Mouse (Mus musculus) midbrain, embryonic 11.5 days (tissue): ENCODE measurements around the gene Traf2. TPM values are rescaled to one million over a fixed set of nuclear protein-coding genes. Genes with fewer than 3 reads are reported as not detected.

ENCODE experiments used
- ATAC-seq: fragments of 200-750 bp; cut with Nextera tagmentation; 2 replicates; pipeline ENCODE4 v1.8.0; 2017; ENCODE audit warnings: moderate TSS enrichment, moderate library complexity; ENCODE audit not compliant: low FRiP score
- DNase-seq: peaks from one replicate; pipeline ENCODE4 v3.0.0; 2015; ENCODE audit warnings: low spot score; ENCODE audit errors: missing footprints
- H3K27ac ChIP-seq: fragments of 300-500 bp; sonication (generic); 2 replicates; pipeline ENCODE4 v1.5.1; 2014; ENCODE audit warnings: low read depth, low read length
- H3K27me3 ChIP-seq: fragments of 300-500 bp; sonication (generic); 2 replicates; pipeline ENCODE4 v1.6.1; 2014; ENCODE audit warnings: mild to moderate bottlenecking, low read length, moderate library complexity, mixed read lengths; ENCODE audit not compliant: control insufficient read depth, insufficient read depth
- H3K36me3 ChIP-seq: fragments of 300-500 bp; sonication (generic); 2 replicates; pipeline ENCODE4 v1.6.1; 2014; ENCODE audit warnings: mild to moderate bottlenecking, low read length, moderate library complexity, mixed read lengths; ENCODE audit not compliant: control insufficient read depth, insufficient read depth
- H3K4me1 ChIP-seq: fragments of 300-500 bp; sonication (generic); 2 replicates; pipeline ENCODE4 v1.6.1; 2014; ENCODE audit warnings: low read length; ENCODE audit not compliant: control insufficient read depth, insufficient read depth
- H3K4me2 ChIP-seq: fragments of 300-500 bp; sonication (generic); 2 replicates; pipeline ENCODE4 v1.6.1; 2014; ENCODE audit warnings: mild to moderate bottlenecking, moderate library complexity
- H3K4me3 ChIP-seq: fragments of 300-500 bp; sonication (generic); 2 replicates; pipeline ENCODE4 v1.5.1; 2014; ENCODE audit warnings: low read depth, low read length
- H3K9ac ChIP-seq: fragments of 300-500 bp; sonication (generic); 2 replicates; pipeline ENCODE4 v1.6.1; 2014; ENCODE audit warnings: low read length
- H3K9me3 ChIP-seq: fragments of 300-500 bp; sonication (generic); 2 replicates; pipeline ENCODE4 v1.6.1; 2016; ENCODE audit warnings: low read length; ENCODE audit not compliant: control insufficient read depth
- WGBS: fragments of 180-500 bp; shearing (Covaris S2); extraction: QIAGEN DNeasy Blood & Tissue Kit; methylation state at CpG from one replicate; pipeline ENCODE4 v1.1.7; 2014; 5-methylcytosine and 5-hydroxymethylcytosine counted together
- polyA plus RNA-seq: library from polyadenylated mRNA; unstranded; fragments of >200 nt; fragmentation: Nextera tagmentation; extraction: Ambion mirVana; gene quantifications from 2 replicates; pipeline ENCODE4 v1.2.1, GENCODE M21; 2014

The Traf2 gene
- polyA plus RNA-seq, 1 experiment from 2014 or later: 31.6 TPM

GRCm38 (mm10) chr2:25502726-25503125 is 44.0 kb downstream of the Traf2 start:
- Histone ChIP-seq H3K36me3 (no peaks in the 10 kb centered on the region), H3K4me2 (no peak overlapping the region), H3K9me3 (no peaks in the 10 kb centered on the region), H3K27me3 (no peaks in the 10 kb centered on the region), H3K4me3 (no peak overlapping the region), H3K27ac (no peak overlapping the region), H3K4me1 (peaks cover 8% of the 10 kb centered on the region), H3K9ac (no peak overlapping the region)
- DNase-seq (no peak), ATAC-seq (no peak)
- WGBS: 89% methylated on average over 3 of the region's 3 CpGs

DNA sequence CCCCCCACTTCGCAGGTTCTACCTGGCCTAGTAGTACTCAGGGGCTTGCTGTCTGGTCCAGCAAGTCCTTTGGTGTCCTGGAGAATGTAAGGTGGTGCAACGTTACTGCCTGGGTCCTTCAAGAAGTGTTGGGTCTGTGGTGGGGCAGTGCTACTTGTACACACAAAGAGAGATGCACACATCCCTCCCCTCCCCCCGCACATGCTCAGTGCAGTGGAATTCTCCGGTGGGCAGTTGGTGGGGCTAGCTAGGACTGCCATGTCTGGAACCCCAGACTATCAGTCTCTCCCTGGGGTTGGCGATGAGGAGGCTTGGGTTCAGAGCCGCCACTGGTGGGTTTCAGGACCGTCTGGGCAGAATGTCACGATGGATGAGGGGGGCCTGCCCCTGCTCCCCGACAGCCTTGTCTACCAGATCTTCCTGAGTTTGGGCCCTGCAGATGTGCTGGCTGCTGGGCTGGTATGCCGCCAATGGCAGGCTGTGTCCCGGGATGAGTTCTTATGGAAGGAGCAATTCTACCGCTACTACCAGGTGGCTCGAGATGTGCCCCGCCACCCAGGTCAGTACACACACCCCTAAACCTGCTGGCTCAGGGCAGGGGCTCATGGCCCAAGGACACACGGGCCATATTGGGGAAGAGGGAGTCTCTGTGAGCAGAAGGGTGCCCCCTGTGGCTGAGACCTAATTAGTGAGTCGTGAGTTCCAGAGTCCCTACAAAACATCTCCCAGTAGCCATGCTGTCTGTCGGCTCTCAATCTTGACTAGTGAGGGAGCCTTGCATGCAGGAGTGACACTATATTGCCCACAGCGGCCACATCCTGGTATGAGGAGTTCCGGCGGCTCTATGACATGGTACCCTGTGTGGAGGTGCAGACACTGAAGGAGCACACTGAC is 44.9 kb downstream of the Traf2 start, which contains the start of gene C8g:
Gene C8g (minus strand): TSS at position 127 of the 894 bp plus-strand sequence.
- Histone ChIP-seq H3K4me3 (peak within 1 kb of the TSS; percentile 79), H3K4me1 (peaks cover 8% of the 10 kb centered on the region), H3K9me3 (no peaks in the 10 kb centered on the region), H3K27ac (no peak within 1 kb of the TSS; the same call in 1 of the 2 replicates), H3K27me3 (no peaks in the 10 kb centered on the region), H3K9ac (peak within 1 kb of the TSS; percentile 90), H3K4me2 (peak within 1 kb of the TSS; percentile 90), H3K36me3 (no peaks in the 10 kb centered on the region)
- 74% methylated on average over 20 of the region's 20 CpGs for WGBS
- DNase-seq (no peak), ATAC-seq (no peak; the same call in 1 of the 2 replicates)

DNA sequence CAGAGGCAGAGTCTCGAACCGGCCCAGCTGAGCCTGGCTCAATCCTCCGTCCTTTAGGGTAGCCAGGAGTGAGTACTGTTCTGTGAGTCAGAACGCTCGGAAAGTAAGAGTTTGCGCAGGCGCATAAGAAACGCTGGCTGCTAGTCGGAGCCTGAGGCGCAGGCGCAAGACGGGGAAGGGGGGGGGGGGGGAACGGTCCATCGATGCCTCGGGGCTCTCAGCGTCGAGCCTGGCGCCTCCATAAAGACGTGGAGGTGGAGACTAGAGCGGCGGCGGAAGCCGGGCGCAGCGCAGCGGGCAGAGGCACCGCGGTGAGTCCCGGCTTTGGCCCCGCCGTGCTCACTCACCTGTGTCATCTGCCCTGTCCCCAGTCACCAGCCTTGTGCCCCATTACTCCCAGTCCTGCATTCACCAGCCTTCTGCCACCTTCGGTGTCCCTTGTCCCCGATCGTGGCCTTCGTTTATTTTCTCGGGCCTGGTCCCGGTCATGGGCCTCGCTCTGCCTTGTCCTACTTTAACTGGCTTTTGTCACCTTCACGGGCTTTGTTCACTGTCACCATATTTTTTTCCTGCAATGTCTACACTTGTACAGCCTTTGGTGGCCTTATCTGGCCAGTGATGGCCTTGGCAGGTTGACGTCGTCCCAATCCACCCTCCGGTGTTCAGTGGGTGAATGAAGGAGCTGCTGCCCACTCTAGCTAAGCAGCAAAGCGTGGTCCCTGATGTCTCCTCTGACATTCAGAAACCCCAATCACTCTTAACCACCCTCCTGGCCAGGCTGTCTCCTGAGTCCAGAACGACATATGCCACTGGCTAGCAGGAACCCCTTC is 45.9 kb downstream of the Traf2 start, which contains the start of gene Fbxw5:
Gene Fbxw5 (plus strand): TSS at position 175 of the 830 bp plus-strand sequence.
- no peak within 1 kb of the TSS; the same call in 1 of the 2 replicates for H3K27ac ChIP-seq
- H3K27me3 ChIP-seq: no peaks in the 10 kb centered on the region
- WGBS: under 1% methylated on average over 38 of the region's 44 CpGs
- peaks cover 8% of the 10 kb centered on the region for H3K4me1 ChIP-seq
- H3K9me3 ChIP-seq: no peaks in the 10 kb centered on the region
- peak; percentile 88 for ATAC-seq
- H3K4me3 ChIP-seq: peak within 1 kb of the TSS; percentile 79
- H3K9ac ChIP-seq: peak within 1 kb of the TSS; percentile 90
- H3K36me3 ChIP-seq: no peaks in the 10 kb centered on the region
- DNase-seq: peak; percentile 99
- H3K4me2 ChIP-seq: peak within 1 kb of the TSS; percentile 90

- Histone ChIP-seq H3K4me3 (peak overlapping the region; percentile 79), H3K36me3 (no peaks in the 10 kb centered on the region), H3K4me1 (peaks cover 8% of the 10 kb centered on the region), H3K27me3 (no peaks in the 10 kb centered on the region), H3K9me3 (no peaks in the 10 kb centered on the region), H3K9ac (peak overlapping the region; percentile 58), H3K27ac (no peak overlapping the region), H3K4me2 (peak overlapping the region; percentile 49)
- WGBS: 66% methylated on average over 6 of the region's 6 CpGs
- DNase-seq (no peak), ATAC-seq (peak; percentile 49)
Observed at GRCm38 (mm10) chr2:25500071-25500575, 46.6 kb downstream of the Traf2 start.

DNA sequence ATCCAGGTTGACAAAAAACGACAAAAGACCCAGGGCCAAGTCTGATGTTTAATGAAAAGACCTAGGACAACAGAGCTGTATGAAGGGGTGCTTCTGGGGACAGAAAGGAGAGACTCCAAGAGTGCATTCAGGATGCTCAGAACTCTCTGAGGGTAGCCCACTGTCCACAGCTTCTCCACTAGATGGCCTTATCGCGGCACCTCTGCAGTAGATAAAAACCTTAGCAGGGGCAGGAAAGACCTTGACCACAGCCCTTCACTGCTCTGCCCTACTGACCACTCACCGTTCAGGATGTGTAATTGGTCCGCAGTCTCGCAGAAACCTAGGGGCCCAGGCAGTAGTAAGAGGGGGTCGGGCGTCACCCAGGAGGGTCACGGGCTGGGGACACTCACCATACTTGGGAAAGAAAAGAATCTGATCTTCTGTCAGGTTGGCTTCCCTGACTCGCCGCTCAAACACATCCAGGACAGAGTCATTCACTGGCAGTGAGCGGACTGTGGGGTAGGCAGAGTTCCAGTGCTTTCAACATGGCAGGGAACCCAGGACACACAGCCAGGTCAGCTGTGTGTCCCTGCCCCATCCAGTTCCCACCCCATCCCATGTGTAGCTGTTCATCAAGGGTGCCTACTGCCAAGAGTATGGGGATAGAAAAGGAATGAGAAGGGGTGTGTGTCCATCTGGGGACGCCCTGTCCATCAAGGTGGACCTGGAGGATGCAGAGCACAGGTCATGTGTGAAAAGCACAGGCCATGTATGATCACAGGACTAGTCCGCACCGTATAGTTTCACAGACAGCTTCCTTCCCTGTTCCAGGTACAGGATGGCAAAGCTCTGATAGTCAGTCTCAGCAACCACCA is 47.9 kb downstream of the Traf2 start:
- no peak overlapping the region for H3K9ac ChIP-seq
- H3K4me3 ChIP-seq: no peak overlapping the region
- H3K9me3 ChIP-seq: no peaks in the 10 kb centered on the region
- H3K4me1 ChIP-seq: peaks cover 8% of the 10 kb centered on the region
- H3K4me2 ChIP-seq: no peak overlapping the region
- WGBS: 73% methylated on average over 15 of the region's 15 CpGs
- no peak for ATAC-seq
- H3K27me3 ChIP-seq: no peaks in the 10 kb centered on the region
- H3K27ac ChIP-seq: no peak overlapping the region
- DNase-seq: no peak
- H3K36me3 ChIP-seq: no peaks in the 10 kb centered on the region

- no peak for ATAC-seq
- 69% methylated on average over 6 of the region's 6 CpGs for WGBS
- Histone ChIP-seq H3K9ac (no peak overlapping the region), H3K27me3 (no peaks in the 10 kb centered on the region), H3K36me3 (no peaks in the 10 kb centered on the region), H3K4me1 (peaks cover 8% of the 10 kb centered on the region), H3K4me2 (no peak overlapping the region), H3K27ac (no peak overlapping the region), H3K9me3 (no peaks in the 10 kb centered on the region), H3K4me3 (no peak overlapping the region)
- no peak for DNase-seq
Observed at GRCm38 (mm10) chr2:25497846-25498575, 48.7 kb downstream of the Traf2 start.

DNA sequence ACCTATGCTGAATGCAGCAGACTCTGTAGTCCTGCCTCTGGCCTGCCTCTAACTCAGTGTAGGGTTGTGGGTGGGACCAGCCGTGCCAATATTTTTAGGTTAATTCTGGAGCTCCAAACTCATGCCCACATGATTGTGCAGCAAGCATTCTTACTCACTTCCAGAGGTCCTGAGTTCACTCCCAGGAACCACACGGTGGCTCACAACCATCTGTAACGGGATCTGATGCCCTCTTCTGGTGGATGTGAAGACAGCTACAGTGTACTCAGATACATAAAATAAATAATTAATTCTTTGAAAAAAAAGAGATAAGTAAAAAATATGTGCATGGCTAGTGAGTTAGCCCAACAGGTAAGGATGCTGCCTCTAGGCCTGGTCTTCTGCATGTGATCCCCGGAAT is 50.3 kb downstream of the Traf2 start:
- H3K9me3 ChIP-seq: no peaks in the 10 kb centered on the region
- no peak overlapping the region for H3K27ac ChIP-seq
- no peak for ATAC-seq
- no peak overlapping the region for H3K9ac ChIP-seq
- 44% methylated on average over 4 of the region's 4 CpGs for WGBS
- peaks cover 3% of the 10 kb centered on the region for H3K4me1 ChIP-seq
- no peaks in the 10 kb centered on the region for H3K36me3 ChIP-seq
- H3K27me3 ChIP-seq: no peaks in the 10 kb centered on the region
- no peak for DNase-seq
- H3K4me3 ChIP-seq: no peak overlapping the region
- H3K4me2 ChIP-seq: no peak overlapping the region

DNA sequence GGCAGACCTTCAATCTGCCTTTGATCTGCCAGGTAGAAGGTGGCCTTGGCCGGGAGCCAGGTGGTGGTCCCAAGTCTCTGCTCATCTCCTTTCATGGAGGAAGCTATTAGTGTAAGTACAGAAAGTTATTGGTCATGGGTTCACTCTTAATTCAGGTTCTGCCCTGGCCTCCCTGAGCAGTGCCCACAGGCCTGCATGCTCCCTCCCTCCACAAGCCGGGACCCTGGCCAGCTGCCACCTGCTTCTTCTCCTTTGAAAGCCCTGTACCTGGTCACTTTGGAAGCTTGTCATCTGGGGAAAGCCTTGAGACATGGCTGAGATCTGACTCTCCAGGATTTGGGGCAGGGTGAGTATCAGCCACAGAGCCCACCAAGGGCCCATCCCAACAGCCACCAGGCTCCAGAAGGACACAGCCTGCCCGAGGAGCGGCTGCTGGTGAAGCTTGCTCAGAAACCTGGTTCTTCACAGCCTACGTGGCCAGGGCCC is 53.2 kb downstream of the Traf2 start, which contains the start of gene Lcn12:
Gene Lcn12 (minus strand): TSS at position 436 of the 486 bp plus-strand sequence.
- H3K36me3 ChIP-seq: no peaks in the 10 kb centered on the region
- H3K9ac ChIP-seq: no peak within 1 kb of the TSS
- no peaks in the 10 kb centered on the region for H3K27me3 ChIP-seq
- H3K4me1 ChIP-seq: no peaks in the 10 kb centered on the region
- H3K27ac ChIP-seq: no peak within 1 kb of the TSS
- ATAC-seq (no peak), DNase-seq (no peak)
- no peaks in the 10 kb centered on the region for H3K9me3 ChIP-seq
- no peak within 1 kb of the TSS for H3K4me2 ChIP-seq
- 90% methylated on average over 5 of the region's 5 CpGs for WGBS
- H3K4me3 ChIP-seq: no peak within 1 kb of the TSS
